Mouse (Mus musculus): ENCODE measurements around the gene Aimp2.

Gene Aimp2

DNA sequence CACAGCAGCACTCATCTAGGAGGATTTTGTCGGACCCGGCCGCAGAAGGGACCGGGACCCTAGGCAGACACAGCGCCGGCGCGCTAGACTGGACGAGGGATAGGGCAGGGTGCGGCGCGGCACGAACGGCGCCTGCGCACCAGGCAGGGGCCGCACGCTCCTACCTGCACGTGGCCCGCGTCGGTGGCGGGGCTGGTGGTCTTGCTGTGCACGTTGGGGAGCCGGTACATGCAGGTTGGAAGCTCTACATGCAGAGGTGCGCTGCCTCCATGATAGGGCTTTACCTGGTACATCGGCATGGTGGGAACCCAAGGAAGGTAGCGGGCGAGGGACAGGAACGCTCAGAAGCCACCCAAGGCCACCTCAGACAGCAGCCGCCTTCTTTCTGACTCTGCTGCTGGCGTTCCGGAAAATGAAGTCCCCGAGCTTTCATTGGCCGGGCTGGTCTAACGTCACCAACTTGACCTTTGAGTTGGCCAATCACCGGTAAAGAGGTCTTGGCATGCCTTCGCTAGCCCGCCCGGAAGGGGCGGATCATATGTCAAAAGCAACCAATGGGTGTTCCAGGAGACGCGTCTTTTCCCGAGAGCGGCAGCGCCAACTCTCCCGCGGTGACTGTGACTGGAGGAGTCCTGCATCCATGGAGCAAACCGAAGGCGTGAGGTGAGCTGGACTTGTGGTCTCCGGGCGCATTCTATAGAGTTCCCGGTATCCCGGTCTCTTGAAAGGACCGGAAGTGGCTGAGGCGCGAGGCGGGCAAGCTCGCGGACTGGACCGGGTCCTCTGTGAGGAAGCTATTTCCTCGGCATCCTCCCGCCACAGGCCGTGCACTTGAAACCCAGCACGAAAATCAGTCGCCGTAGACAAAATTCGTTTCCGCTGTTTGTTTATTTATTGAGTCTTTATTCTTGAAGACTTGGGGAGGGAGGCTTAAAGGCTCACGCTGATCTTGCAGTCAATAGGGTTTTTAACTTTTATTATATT lies at the start of gene Aimp2, which contains the start of gene Pms2:
TSS of gene Aimp2 (minus strand) at position 431 of the 984 bp plus-strand sequence.
TSS of gene Pms2 (plus strand) at position 548 of the 984 bp plus-strand sequence.
- peak; percentile 99 for DNase-seq (ENCODE audit: low read depth)

DNA sequence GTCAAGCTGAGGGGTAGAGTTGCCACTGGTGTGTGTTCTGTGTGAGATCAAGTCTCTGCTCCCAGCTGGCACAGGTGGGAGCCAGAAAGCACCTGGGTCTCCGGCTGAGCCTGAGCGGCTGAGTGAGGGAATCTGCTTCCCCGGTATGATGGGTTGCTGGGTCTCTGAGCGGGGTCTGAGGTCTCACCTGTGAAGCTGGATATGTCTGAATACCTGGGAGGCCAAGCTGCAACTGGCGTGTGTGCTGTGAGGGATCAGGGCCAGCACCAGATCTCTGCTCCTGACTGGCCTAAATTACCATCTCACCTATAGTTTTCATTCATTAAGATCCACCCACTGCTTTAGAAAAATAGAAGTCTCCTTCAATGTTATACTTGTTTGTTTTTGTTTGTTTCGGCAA lies 47.5 kb upstream of the Aimp2 start:
- DNase-seq (ENCODE audit: low read depth) = no peak

DNA sequence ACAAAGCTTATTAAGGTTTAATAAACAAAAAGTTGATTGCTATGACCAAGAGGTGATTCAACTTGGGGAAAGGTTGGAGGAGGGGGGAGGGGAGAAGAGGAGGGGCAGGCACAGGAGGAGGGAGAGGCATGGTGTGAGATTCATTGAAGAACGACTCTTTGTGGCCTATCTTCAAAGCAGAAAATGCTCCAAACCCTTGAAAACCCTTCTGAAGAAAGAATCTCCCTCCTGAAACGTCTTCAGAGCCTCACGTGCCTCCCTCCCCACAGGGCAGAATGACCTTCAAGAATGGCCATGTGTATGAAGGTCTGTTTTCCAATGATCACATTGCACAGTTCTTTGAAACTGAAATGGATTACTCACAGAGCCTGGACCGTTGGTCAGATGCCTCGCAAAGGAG lies 40.4 kb upstream of the Aimp2 start:
- no peak for DNase-seq (ENCODE audit: low read depth)

DNA sequence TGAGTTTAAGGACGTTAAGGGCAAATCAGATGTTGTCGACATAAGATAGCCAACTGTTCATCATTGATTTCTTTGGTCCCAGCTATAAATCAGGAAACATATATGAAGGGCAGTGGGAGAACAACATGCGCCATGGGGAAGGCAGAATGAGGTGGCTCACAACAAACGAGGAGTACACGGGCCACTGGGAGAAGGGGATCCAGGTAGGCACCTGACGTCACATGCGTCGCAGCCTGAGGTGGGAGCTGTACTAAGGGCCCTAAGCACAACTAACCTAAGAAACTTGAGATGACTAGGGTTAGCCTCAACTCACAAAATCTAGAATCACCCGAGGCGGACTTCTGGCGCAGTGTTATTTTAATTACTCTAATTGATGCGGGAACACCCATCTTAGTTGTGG lies 38.7 kb upstream of the Aimp2 start:
- no peak for DNase-seq (ENCODE audit: low read depth)

DNA sequence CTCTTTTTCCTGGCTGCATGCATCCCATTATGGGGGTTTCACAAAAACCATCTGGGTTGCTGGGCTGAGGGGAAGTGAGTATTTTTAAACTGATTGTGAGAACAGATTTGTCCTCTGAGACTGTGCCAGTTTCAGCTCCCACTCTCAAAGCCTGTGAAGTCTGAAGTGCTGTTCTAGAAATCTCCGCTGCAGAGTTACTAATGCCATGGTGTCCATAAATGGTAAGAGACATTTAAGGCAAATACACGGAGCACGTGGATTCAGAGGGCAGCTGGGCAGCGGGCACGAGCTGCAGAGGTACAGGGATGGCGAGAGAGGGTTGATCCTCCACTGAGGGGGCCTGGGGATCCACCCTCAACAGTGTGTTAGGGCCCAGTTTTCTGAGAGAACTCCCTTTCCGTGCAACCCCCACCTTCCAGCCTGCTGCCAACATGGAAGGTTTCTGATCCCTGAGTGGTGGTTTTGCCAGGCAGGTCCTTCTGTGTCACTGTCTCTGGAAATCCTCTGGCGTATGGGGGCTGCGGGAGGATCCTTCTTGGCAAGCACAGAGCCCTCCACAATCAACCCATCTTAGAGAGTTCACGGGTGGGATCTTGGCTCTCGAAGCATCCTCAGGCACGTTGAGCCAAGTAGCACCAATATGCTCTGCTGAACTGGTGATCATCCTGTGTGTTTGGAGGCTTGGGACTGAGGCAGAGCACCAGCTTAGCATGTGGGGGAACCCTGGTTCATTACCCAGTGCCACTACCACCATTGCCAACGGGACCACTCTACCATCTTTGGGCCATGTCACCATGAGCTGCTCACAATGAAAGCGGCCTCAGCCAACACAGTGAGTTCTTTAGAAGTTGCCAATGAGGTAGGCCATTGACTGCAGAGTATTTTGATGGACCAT lies 33.8 kb upstream of the Aimp2 start:
- DNase-seq (ENCODE audit: low read depth) = no peak

DNA sequence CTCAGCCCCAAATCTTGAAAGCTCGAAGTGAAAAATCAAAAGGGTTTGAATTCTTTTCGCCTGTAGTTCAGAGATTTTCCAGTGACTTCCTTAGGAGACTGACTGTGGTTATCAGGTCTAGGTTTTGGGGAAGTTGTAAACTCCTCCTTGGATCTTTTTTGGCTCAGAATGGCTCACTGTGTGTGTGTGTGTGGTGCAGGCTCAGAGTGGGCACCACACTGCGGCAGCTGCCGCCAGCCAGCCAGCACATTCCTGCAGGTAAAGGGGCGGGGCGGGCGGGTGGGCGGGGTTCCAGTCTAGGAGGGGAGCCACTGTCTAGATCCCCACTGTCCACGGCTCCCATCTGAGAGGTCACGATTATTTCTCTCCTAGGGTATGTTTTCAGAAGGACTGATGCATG lies 31.9 kb upstream of the Aimp2 start:
- no peak for DNase-seq (ENCODE audit: low read depth)

DNA sequence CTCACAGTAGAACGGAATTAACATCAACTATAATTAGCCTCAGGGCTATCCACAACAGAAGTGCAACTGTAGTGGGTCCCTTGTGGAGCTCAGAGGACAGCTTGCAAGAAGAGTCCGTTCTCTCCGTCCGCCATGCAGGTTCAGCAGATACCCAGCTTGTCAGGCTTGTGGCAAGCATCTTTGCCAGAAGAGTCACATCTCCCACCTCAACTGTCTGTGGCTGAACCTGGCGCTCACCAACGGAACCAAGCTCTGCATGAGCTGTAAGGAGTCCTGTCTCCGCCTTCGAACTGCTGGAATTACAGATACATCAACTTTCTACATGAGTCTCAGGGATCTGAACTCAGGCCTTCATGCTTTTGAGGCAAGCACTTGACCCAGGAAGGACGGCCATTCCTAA lies 26.5 kb upstream of the Aimp2 start:
- no peak for DNase-seq (ENCODE audit: low read depth)

DNA sequence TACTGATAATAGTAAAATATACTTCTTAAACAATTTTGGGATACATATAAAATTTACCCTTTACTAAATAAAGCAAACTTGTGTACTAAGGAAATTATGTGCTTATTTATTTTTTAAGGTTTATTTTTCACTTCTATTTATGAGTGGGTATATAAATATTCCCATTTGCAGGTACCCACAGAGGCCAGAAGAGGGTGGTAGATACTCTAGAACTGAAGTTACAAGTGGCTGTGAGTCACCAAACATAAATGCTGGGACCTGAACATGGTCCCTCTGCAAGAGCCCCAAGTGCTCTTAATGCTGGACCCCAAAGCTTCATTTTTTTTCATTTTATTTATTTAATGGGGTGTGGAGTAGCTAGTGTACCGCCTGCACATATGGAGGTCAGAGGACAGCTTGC lies 24.2 kb upstream of the Aimp2 start:
- peak; percentile 53 for DNase-seq (ENCODE audit: low read depth)

DNA sequence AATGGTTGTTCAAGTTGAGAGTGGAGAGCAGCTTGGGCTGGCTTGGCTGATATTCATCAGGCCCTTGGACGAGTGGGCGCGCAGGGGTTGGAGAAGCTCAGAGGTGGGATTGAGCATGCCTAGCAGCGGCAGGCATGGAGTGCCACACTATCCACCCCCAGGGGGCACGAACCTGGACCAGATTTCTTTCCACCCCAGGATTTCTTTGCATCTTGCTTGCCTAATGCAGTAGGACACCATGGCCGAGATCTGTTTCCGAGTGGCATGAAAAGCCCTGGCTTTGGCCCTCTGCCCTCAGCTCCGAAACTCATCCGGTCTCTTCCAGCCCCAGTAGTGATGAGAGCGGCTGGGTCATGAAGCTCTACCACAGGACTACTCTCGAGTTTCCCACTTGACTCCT lies 23.8 kb upstream of the Aimp2 start:
- DNase-seq (ENCODE audit: low read depth) = no peak

DNA sequence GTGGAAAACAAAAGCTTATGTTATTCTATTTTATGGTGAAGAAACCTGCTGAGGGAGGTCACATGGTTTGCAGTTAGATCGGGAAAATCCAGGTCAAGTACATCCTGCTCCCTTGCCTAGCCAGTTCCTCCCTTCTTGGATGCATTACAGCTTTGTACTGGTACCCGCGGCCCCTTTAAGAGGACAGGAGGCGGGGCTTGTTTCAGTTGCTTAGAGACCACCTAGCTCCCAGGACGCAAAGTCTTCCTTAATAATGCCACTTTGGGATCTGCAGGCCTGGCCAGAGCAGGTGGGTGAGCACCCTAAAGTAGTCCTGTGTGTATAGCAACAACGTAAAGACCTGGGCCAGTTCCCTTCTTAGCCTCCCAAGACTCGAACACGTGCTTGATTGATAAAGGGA lies 23.2 kb upstream of the Aimp2 start, which contains the start of gene Rsph10b:
TSS of gene Rsph10b (plus strand) at position 205 of the 400 bp plus-strand sequence.
- no peak for DNase-seq (ENCODE audit: low read depth)

DNA sequence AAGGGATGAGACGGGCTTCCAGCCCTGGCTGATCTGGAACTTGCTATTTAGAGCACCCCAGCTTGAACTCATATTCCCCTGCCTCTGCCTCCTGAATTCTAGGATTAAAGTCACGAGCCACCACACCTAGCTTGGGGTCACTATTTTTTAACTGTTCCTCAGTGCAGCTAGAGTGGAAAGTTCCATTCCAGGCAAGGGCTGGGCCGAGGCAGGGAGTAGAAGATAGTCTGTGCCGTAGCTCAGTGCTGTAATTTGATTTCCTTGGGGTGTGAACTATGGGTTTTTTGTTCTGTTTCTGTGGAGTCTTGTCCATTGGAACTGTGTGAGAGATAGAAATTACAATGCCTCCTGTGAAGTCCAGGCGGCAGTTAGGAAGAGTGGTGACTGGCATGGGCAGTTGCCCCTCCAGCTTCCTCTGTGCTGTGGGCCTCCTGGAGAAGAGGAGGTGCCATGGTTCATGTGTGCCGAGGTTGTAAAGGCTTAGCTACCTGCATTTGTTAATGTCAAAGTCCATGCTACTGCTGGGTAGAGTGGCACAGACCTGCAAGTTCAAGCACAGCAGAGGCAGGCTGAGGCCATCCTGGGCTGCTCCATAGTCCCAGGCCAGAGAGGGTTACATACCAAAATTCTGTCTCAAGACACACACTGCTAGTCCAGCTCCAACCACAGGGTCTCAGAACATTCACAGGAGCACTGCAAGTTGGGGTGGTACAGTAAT lies 22.4 kb upstream of the Aimp2 start:
- no peak for DNase-seq (ENCODE audit: low read depth)

DNA sequence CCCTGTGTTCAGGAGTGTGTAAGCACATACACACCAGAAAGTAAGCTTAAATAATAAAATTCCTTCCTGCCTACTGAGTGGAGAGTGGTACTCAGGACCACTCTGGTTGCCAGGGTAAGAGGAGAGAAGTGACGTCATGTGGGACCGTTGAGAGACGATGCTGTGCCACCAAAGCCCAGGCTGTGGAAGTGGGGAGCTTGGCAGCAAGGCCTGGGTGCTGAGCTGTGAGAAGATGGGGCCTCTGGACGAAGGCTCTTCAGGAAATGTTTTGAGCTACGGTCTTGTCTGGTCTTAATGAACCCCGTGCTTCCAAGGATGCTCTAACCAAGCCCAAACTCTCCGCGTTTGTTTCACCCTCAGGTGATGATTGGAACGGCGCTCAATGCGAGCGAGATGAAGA lies 21.0 kb upstream of the Aimp2 start:
- no peak for DNase-seq (ENCODE audit: low read depth)

DNA sequence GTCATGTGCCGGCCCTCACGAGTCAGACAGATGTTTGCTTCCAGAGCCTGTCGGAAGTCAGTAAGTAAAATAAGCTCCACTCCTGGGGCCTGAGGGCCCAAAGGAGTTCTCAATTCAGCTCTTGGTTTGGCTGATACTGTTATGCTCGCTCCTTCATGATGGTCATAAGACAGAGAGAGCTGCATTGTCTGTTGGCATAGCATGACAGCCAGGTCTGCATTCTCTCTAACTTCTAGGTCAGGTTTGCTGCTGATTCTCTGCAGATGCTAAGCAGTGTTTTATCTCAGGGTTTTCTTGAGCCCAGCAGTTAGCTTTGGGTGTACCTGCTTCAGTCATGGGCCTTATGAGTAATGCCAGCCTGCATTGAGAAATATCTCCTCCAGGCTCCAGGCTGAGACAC lies 19.6 kb upstream of the Aimp2 start:
- DNase-seq (ENCODE audit: low read depth) = no peak

DNA sequence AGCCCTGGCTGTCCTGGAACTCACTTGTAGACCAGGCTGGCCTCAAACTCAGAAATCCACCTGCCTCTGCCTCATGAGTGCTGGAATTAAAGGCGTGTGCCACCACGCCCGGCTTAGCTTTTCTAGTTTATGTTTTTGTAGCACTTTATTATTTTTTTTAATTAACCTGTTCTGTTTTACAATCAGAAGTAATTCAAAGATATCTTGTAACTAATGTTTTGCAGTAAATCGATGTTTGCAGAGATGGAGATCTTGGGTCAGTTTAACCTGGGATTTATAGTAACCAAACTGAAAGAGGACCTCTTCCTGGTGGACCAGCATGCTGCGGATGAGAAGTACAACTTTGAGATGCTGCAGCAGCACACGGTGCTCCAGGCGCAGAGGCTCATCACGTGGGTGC lies 18.2 kb upstream of the Aimp2 start, which contains the start of gene Gm42421:
TSS of gene Gm42421 (plus strand) at position 301 of the 400 bp plus-strand sequence.
- DNase-seq (ENCODE audit: low read depth) = no peak

DNA sequence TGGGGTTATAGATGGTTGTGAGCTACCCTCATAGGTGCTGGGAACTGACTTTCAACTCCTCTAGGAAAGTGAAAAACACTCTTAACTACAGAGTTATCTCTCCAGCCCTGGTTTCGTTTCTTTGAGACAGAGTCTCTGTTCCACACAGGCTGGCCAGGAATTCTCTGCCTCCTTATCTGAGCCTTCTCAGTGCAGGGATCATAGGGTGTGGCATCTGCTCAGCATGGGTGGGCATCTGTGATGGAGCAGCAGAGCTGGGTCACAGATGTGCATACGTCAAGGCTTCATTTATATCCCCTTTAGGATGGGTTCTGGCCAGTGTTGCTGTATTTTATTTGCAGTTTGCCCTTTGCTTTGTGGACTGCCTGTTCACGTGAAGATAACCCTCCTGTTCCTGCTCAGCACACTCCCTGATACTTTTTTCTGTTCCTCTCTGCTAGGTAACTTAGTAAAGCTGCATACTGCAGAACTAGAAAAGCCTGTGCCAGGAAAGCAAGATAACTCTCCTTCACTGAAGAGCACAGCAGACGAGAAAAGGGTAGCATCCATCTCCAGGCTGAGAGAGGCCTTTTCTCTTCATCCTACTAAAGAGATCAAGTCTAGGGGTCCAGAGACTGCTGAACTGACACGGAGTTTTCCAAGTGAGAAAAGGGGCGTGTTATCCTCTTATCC lies 15.3 kb upstream of the Aimp2 start:
- DNase-seq (ENCODE audit: low read depth) = no peak

DNA sequence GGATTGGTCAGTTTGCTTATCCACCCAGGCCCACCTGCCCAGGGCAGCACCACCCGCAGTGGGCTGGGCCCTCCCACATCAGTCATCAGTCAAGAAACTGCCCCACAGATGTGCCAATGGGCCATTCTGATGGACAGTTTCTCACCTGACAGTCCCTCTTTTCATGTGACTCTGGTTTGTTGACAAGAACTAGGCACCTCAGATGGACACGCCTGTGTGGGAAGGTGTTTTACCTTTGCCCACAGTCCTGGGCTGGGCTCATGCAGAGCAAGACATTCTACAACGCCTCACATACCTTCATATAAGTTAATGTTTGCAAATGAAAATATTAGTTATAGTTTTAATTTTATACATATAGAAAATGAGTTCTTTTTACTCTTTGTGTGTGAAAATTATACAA lies 8.5 kb upstream of the Aimp2 start:
- no peak for DNase-seq (ENCODE audit: low read depth)

DNA sequence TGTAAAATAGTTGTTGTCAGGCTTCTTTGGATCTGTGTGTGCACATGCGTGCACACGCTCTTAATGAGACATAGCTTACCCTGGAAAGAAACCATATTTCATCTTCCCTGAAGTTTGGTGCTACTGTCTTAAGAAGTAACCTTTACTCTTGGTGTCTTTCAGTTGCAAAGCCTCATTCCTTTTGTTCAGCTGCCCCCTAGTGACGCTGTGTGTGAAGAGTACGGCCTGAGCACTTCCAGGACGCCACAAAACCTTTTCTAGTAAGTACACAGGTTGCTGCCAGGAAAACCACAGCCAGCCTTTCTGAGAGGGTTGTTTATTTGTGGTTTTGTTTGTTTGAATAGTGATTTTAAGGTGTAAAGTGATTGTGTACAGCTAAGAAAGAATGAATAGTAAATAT lies 7.8 kb upstream of the Aimp2 start:
- peak; percentile 82 for DNase-seq (ENCODE audit: low read depth)

DNA sequence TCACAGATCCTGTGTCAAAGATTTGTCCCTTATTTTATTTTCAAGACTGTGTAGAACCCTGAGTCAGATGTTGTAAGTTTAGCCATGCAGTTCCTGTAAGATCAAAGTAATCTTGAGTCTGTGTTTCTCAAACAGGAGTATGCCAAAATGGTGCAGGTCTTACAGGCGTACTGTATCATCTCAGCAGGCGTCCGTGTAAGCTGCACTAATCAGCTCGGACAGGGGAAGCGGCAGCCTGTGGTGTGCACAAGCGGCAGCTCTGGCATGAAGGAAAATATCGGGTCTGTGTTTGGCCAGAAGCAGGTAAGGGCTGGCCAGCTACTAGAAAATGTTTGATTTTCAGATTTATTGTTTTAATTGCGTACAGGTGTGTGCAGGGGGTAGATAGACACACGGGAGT lies 6.6 kb upstream of the Aimp2 start:
- no peak for DNase-seq (ENCODE audit: low read depth)

DNA sequence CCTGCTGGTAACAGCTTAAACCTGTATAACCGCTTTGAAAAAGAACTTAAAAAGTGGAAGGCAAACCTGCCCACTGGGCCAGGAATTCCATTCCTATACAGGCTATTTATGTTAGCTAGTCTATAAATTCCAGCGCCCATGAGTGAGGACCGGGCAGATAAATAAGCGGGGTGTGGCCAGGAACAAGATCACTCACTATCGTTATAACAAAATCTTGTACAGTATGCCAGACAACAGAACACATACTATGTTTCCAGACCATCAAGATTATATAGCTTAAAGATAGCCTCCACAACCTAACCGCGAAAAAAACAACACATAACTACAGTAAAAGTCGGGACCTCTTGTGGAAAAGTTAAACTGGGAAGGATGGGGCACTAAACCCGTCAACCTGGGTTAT lies 721 bp downstream of the Aimp2 start:
- no peak for DNase-seq (ENCODE audit: low read depth)

DNA sequence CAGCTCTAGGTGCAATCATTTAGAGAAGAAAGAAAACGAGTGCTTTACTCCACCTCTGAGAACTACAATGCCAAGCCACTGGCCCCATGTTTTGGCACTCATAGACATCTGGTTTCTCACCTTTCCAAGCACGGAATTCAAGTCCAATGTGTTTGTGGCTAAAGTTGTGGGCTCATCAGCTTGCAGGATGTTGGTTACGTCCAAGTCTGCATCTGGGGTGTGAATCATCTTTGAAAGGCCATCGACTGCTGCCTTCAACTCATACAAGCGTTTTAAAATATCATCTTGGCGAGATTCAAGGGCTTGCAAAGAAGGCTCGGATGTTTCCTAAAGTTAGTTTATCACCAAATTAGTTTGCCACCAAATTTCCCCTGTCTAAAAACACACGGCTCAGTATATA lies 3.2 kb downstream of the Aimp2 start:
- peak; percentile 33 for DNase-seq (ENCODE audit: low read depth)

DNA sequence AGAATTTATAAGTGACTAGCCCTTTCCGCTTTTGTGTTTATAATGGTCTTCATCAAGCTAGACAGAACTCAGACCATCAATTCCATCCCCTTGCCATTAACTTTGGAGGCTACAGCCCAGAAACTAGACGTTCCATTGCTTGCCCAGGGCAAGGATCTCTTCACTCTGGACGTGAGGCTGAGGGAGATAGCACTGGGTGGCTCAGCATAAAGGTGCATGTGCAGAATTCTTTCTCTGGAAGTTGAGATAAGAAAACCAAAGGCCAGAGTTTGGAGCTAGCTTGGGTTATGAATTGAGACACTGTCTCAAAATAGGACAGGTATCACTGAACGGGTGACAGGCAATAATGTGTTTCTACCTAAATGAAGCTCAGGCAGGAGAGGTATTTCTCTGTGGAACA lies 5.8 kb downstream of the Aimp2 start:
- no peak for DNase-seq (ENCODE audit: low read depth)

Measured in 416B (cell line).